Mouse (Mus musculus): ENCODE measurements around the gene Olfr1404.
"Not testable (repeated sequence)": the region's sequence is repeated elsewhere in the genome, so short reads cannot be mapped to it uniquely, and the experiment has no call there.

Olfr1404 gene

DNA sequence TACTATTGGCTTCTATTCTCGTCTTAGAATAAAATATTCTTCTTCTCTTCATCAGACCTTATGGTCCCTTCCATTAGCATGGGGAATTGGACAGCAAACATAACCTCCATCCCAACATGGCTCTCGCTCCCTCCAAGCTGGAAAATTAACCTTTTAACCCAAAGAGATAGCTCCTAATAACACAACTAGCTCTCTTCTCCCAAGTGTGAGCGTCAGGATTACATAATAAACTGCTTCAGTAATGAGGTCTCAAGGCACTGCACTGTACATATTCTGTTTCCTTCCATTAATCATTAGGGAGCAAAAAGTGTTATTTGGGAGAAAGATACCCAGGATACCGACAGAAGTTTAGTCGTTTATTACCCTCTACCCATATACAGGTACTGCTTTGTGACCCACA, at the start of gene Olfr1404:
Gene Olfr1404, plus strand, starts transcription at position 301 of the 400 bp plus-strand sequence.
- DNase-seq (ENCODE audit: low read depth) = no peak

DNA sequence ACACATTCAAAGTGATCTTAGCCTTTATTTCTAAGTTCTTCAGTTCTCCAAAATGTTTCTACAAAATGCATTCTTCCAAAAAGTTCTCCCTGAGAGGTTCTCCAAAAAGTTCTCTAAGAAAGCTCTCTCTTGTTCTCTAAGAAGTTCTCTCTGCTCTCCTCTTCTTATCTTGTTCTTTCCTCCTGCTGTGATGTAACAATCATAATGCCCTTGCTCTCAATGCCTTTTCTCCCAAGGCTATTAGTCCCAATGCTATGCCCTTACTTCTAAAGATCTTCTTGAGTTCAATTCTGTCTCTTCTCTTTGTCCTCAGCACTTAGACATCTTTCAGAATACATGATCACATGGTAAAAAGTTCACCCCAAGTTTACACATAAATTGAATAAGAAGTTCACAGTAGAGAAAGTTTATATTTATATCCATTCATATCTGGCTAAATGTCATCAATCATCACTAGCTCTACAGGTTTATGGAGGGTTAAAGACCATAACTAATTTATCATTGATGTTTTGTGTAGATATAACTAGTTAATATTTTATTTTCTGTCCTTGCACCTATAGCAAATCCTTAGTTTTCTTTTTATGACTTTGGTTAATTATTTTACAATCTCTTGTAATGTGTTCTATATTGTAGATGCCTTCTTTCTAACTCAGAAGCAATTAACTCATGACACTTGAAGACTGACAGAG, 37.9 kb upstream of the Olfr1404 start:
- DNase-seq (ENCODE audit: low read depth) = no peak

DNA sequence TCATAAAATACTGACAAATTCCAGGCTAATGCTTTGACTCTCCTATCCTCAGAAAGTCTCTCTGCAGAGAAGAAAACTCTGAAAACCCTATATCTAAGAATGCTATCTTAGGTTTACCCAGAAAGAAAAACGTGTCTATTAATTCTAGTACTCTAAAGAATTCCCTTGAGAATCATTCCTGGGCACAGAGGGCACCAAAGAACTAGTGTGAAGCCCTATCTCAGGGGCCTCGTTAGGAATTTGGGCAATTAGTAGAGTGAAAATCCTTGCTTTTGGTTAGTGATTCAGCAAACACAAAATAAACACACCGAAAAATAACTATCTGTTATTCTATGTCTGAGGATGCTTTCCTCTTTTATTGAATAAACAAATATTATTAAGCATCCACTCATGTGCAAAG, 21.7 kb upstream of the Olfr1404 start, which contains the start of gene Olfr1406:
Gene Olfr1406, minus strand, starts transcription at position 101 of the 400 bp plus-strand sequence.
- no peak for DNase-seq (ENCODE audit: low read depth)

DNA sequence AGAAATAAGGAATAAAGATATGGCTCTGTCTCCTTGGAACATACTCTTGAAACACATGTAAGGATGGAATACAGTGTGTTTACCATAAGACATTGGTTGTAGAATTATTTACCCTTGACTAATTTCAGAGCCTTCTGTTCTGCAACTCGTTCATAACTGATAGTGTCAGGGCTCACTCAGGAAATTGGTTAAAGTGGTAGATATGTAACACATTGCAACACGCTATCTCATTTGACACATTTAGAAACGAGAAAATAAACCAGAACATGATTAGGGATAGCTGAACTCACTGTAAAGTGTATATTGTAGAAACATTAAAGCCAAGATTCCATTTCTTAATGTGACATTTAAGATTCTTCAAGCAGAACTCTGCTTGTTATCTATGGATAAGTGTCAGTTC, 20.1 kb upstream of the Olfr1404 start:
- DNase-seq (ENCODE audit: low read depth) = no peak

DNA sequence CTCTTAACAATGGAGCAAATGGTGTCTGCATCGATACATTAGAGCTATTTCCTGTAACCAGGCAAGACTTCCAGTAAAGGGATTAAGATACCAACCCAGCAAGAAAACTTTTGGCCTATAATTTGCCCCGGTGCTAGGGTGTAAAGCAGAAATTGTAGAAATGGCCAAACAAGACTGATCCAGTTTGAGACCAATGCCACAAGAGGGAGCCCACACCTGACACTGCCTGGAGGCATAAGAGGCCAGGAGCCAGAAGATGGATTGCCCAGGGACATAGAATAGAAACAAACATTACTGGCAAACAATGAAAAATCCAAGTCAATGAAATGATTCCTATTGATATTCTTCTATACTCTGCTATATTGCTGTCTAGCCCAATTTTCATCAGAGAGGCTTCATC, 15.8 kb upstream of the Olfr1404 start:
- no peak for DNase-seq (ENCODE audit: low read depth)

DNA sequence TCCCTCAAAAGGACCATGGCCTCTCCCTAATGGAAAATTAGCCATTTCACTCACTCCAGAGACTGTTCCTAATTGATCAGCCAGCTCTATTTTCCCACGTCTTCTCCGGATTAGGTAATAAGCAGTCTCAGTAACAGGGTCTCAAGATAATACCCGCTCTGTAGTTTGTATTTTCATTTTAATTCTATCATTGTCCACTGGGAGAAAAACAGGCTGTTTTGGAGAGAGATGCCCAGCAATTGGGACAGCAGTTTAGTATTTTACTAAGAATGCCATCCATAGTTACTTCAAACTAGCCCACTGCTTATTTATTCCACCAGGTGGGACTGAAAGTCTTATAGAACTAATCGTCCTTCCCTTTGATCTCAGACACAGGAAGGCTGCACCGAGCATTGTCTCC, 14.7 kb upstream of the Olfr1404 start, which contains the start of gene Olfr218:
Gene Olfr218, plus strand, starts transcription at position 301 of the 400 bp plus-strand sequence.
- DNase-seq (ENCODE audit: low read depth) = no peak

DNA sequence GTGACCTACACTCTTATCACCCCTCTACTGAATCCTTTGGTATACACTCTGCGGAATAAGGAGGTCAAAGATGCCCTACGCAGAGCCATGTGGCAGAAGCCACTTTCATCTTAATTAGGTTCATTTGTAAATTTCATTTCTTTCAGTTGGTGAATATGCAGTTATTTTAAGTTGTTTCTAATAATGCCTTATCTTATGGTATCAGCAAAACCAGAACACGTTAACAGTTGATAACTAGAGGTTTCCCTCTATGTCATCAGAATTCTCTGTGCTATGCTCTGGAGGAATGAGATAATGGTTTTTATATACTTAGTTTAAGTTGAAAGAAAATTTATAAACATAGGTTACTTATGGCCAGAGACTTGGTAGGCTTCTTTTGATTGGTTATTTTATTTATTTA, 4.3 kb downstream of the Olfr1404 start:
- no peak for DNase-seq (ENCODE audit: low read depth)

DNA sequence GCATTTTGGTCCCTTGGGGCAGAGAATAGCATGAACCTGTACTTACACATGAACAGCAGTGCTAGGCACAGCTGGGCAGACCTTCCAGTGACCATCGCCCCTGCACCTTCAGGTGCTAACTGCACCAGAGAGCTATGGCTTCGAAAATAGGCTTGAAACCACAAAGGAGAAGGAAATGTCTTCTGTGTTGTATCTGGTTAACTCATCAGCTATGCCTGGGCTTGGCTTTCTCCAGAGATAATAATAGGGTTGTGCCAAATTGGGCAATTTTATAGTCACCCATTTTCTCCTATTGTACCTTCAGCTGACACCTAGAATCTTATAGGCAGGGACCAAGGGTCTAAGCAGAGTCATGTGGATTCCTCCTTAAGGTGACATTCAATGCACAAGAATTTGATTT, 14.9 kb downstream of the Olfr1404 start, which contains the start of gene Fcer1a:
Gene Fcer1a, minus strand, starts transcription at position 134 of the 400 bp plus-strand sequence.
- DNase-seq (ENCODE audit: low read depth) = no peak

DNA sequence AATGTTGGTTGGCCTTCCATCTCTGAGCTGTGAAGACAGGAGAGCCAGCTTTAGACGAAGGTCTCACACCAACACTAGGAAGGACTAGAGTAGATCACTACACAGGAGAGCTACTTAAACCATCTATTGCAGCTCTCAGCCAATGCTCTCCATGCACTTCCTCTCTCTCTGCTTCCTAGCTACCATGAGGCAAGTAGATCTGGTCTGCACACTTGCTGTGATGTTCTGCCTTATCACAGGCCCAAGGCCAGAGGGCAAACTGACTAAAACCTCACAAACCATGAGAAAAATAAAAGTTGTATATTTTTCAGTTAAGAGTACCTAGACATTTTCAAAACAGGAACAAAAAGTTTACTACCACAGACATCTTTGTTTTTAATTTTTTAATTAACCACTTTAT, 24.8 kb downstream of the Olfr1404 start:
- not testable (repeated sequence) for DNase-seq (ENCODE audit: low read depth)

DNA sequence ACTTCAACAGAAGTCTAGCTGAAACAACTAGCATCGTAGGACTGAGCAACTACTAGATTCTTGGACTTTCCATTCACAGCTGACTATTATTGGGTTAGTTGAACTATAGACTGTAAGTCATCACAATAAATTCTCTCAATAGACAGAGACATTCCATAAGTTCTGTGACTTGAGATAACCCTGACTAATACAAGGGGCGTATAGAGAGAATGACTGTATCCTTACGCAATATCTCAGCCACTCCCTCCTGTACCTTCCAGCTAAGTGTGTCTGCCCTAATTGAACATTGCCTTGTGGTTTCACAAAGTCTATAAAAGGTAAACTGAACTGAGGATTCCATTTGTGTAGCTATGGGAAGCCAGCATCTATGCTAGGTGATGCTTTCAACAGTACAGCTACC, 37.7 kb downstream of the Olfr1404 start:
- DNase-seq (ENCODE audit: low read depth) = no peak

DNA sequence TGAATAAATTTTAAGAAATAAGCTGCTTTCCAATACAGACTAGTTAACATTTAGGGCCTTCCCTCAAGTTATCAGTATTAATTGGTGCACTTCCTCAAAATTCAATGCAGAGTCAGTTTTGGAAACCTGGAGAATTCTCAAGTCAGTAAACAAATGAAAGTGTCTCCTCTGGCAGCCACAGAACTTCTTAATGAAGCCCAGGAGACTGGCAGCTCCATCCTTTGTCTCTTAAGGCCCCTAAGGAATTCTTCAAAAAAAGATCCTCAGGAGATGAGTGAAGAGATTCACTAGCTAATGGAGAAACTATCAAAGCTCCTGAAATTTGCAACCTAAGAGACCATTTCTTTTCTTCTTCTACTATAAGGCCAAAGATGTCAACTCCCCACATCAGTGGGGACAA, 53.5 kb downstream of the Olfr1404 start, which contains the start of gene Olfr418:
Gene Olfr418, plus strand, starts transcription at position 301 of the 400 bp plus-strand sequence.
- DNase-seq (ENCODE audit: low read depth) = no peak
